Mouse (Mus musculus) ES-CJ7 (cell line): ENCODE measurements around the gene S1pr5.

ENCODE experiments used
- DNase-seq: peaks from one replicate; pipeline ENCODE4 v3.0.0; 2011; ENCODE audit warnings: low read depth, low spot score

Gene S1pr5

GRCm38 (mm10) chr9:21204528-21205272 lies 43.5 kb downstream of the S1pr5 start:
- peak; percentile 74 for DNase-seq

- DNase-seq: peak; percentile 84
These were observed 44.1 kb downstream of the S1pr5 start for GRCm38 (mm10) chr9:21204156-21204527.

GRCm38 (mm10) chr9:21198960-21199359 lies 49.3 kb downstream of the S1pr5 start:
- DNase-seq: no peak

GRCm38 (mm10) chr9:21197981-21198380 lies 50.3 kb downstream of the S1pr5 start:
- DNase-seq: no peak

- DNase-seq: no peak
These were observed 51.5 kb downstream of the S1pr5 start for GRCm38 (mm10) chr9:21196521-21197433.

- DNase-seq: peak; percentile 39
These were observed 52.3 kb downstream of the S1pr5 start for GRCm38 (mm10) chr9:21195736-21196505.

GRCm38 (mm10) chr9:21194787-21195493 lies 53.3 kb downstream of the S1pr5 start:
- DNase-seq: no peak

GRCm38 (mm10) chr9:21193786-21194185 lies 54.5 kb downstream of the S1pr5 start:
- DNase-seq: no peak
